Mouse (Mus musculus) thymus, postnatal 4 days (tissue): Measurements from ENCODE around the gene Kcnh1.

Experiments used
- DNase-seq: peaks from one replicate; pipeline ENCODE4 v3.0.0; 2021

Gene Kcnh1

DNA sequence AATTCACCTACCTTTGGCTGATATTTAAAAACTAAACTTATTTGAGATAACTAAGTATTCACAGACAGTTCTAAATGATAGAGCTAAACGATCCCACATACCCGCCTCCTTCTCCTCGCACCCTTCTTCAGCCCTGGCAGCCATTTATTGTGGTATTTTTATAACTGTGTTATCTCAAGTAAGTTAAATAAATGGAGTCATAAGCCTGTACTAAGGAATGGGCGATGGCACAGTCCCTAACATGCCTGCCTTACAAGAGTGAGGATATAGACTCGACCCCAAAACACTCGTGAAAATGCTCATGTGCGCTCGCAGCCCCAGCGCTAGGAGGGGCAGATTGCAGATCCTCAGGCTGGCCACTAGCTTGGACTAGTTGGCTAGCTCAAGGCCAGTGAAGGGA, 79.3 kb downstream of the Kcnh1 start:
- DNase-seq: no peak

DNA sequence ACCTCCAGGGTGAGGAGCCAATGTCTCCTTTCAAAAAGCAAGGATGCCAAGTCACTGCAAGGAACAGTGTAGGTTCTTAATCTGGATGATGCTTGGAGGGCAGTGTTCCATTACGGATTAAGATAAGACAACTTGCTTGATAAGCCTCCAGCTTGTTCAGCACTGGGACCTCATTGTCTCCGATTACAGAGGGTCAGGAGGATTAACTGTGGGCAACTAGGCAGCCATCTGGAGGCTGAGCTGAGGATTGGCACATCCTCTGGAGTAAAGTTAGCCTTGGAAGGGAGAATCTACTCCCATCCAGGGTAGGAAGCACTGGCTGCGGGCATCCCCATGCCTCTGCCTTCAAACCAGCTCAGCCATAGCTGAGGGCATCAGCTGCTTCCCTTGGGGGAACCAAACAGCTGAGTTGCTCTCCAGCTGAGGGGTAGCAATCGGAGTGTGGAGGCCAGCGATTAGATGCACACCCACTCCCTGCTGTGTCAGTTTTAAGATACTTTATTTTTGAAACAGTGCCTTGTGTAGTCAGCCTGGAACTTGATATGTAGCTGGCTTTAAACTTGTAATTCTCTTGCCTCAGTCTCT, 87.3 kb downstream of the Kcnh1 start:
- DNase-seq: no peak

DNA sequence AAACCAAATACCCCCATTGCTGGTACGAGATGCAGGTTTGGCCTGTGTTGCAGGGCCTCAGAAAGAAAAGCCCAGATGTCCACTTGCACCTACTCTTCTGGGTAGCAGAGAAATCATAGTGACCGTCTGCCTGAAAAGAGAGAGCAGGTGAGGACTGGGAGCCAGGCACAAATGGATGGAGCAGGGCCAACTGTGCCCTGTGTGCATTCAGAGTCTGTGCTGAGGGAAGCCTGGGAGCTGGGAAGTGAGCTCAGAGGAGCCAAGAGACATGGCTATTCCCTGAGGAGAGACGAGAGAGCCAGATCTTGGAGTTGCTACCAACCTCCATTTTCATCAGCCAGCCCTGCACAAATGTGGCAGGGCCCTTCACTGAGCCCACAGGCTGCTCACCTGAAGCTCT, 93.8 kb downstream of the Kcnh1 start:
- DNase-seq: no peak

- no peak for DNase-seq
These were observed 94.4 kb downstream of the Kcnh1 start for GRCm38 (mm10) chr1:192284950-192285349.

- DNase-seq: no peak
These were observed 97.9 kb downstream of the Kcnh1 start for GRCm38 (mm10) chr1:192288456-192288855.

DNA sequence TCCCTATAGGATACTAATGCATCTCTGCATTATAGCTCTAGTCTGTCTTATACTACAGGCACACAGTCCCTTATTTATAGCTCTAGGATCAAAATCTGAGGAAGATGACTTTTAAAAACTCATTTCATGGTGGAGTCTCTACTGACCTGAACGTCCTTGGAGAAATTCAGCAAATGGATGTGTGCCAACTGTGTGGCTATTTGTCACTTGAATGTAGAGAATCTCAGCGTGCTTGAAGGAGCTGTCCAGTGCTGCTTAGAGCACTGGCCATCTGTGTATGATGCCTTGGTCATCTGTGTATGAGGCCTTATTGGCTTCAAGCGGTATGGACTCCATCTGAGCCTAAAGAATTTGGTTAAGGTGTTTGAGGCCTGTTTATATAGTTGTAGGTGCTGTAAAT, 100.7 kb downstream of the Kcnh1 start:
- DNase-seq: no peak

DNA sequence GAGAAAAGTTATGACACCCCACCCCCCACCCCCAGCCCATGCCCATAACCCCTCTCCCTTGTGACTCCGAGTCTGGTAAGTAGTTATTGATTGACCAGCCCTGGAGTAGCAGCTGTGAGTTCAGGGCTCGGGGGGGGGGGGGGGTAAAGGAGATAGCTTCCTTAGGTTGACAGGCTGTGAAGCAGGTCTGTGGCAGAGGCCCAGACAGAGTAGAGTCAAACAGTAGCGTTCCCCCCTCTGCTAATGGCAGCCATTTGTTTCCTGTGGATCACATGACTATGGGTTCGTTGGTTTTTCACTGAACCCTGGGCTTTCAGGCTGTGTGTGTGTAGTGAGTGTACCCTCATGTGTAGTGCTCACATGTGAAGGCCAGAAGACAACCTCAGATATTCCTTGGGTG, 102.8 kb downstream of the Kcnh1 start:
- DNase-seq: no peak

- no peak for DNase-seq
These were observed 103.3 kb downstream of the Kcnh1 start for GRCm38 (mm10) chr1:192293921-192294320.

- DNase-seq: no peak
These were observed 104.8 kb downstream of the Kcnh1 start for GRCm38 (mm10) chr1:192295243-192295860.

DNA sequence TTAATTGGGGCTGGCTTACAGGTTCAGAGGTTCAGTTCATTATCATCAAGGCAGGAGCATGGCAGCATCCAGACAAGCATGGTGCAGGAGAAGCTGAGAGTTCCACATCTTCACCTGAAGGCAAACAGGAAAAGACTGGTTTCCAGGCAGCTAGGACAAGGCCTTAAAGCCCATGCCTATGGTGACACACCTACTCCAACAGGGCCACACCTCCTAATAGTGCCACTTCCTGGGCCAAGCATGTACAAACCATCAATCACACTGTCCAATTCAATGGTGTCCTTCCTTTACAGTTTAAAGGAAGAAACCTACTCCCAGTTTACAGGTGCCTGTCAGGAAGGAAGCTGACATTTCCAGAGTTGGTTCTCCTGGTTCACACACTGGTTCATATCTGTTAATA, 105.3 kb downstream of the Kcnh1 start:
- DNase-seq: no peak

GRCm38 (mm10) chr1:192297481-192298128, 107.0 kb downstream of the Kcnh1 start:
- DNase-seq: no peak

DNA sequence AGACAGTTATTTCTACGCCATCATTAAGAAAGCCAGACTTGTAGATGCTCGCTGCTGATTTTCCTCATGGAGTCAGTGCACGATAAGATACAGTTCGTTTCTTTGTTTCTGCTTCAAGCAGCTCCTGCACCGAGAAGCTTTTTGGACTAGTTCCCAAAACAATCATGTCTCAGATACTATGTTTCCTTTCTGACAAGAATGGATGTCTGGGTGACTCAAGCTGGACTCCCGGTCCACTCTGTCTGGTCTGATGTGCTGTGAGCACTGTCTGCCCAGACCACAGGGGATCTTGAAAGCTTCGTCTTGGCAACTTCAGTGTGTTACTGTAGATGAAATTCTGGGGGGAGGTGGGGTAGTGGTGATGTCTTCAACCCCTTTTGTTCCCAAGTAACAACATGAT, 109.8 kb downstream of the Kcnh1 start:
- no peak for DNase-seq

- DNase-seq: no peak
These were observed 113.0 kb downstream of the Kcnh1 start for GRCm38 (mm10) chr1:192303615-192304014.

GRCm38 (mm10) chr1:192305155-192305554, 114.6 kb downstream of the Kcnh1 start:
- DNase-seq: no peak

DNA sequence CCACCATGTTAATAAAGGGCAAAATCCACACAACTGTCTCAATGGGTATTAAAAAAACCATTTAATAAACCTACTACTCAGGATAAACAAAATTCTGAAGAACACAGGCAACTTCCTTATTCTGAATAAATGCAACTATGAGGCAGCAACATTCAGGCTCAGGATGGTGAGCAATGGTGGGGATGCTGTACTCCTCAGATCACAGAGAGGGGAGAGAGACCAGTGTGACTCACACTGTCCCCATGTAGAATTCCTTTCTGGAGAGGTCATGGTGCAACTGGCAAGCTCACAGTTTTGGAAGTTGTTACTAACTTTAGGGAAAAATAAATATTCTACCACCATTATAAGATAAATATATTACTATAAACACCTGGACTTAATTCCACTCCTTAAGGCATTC, 116.5 kb downstream of the Kcnh1 start:
- no peak for DNase-seq

GRCm38 (mm10) chr1:192311298-192311697, 120.7 kb downstream of the Kcnh1 start:
- DNase-seq: no peak

GRCm38 (mm10) chr1:192311851-192312438, 121.4 kb downstream of the Kcnh1 start:
- no peak for DNase-seq

DNA sequence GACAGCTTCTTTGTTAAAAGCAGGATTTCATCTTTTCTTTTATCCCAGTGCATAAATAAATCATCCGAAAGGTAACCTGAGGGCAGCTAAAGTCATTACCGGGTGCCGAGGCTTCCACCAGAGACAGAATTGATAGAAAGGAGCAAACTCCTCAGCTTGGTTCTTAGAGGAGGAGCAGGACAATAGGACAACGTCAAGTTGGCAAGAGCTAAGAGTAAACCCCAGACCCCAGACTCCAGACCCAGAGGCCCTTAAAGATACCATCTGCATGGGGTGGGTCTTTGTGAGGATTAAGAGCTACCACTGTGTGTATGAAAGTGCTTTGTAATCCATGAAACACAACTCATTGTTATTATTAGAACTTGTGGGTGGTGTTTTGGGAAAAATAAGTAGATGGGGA, 121.9 kb downstream of the Kcnh1 start:
- DNase-seq: no peak

- DNase-seq: no peak
These were observed 122.4 kb downstream of the Kcnh1 start for GRCm38 (mm10) chr1:192312998-192313397.

DNA sequence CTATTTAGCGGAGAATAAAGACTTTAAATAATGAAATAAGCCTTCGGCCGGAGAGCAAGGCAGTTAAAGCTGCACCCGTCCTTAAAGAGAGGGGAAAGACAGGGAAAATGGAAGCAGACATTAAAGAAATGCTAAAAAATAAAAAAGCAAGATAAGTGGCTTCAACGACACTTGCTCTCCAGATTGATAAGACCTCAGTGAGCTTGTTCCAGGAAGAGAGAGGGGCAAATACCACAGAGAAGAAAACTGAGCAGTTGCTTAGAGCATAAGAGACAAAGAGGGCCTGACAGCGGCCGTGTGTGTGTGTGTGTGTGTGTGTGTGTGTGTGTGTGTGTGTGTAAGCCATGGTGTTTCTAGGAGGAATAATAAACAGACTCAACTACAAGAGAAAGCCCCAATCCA, 123.0 kb downstream of the Kcnh1 start:
- no peak for DNase-seq

DNA sequence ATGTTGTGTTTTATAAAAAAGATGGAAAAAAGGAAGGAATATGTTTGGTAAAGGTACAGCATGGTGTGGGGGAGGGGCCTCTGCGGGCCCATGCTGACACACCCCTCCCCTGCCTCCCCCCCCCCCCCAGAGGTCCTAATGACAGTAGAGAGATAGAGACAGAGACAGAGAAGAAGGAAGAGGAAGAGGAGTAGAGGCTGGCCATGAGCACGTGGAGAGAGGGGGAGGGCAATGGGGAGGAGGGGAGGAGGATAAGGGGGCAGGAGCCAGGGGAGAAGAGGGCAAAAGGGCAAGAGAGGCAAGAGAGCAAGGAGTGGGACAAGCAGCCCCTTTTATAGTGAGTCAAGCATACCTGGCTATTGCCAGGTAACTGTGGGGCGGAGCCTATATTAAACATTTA, 123.5 kb downstream of the Kcnh1 start:
- no peak for DNase-seq

DNA sequence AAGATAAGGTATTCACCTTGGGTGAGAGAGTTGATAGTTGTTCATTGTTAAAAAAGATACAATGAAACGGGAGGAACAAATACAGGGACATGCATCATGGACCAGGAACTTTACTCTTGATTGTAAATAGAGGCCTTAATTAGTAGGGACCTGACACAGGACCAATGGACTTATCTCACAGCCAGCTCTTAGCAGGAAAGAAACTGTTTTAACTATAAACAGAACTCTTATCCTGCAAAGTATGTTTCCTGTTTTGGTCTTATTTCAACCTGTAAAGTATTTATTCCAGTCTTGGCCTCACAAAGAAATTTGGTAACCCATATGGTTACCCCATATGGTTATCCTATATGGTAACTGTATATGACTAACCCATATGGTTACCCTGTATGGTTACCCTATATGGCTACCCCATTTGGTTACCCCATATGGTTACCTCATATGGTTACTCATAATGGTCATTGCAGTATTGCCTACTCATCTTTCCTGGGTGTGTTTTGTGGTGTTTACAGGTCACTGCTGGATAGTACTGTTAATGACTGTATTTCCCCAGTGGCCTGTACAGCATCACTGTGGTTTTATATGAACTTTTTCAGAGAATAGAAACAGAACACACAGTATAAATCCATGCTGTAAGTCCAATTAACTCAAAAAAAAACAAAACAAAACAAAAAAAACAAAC, 125.0 kb downstream of the Kcnh1 start:
- no peak for DNase-seq

GRCm38 (mm10) chr1:192324223-192324622, 133.6 kb downstream of the Kcnh1 start:
- no peak for DNase-seq

GRCm38 (mm10) chr1:192327052-192327451, 136.5 kb downstream of the Kcnh1 start:
- no peak for DNase-seq
